Mouse (Mus musculus) mouse trophoblast stem cell (cell line): Measurements from ENCODE around the gene Clca3a1.

ENCODE experiments used
- in situ Hi-C, 2 experiments: fragments of 300-500 bp; cut with MseI, MboI; formaldehyde crosslinking; loops; 2 replicates in 1 of 2; 3 replicates in 1 of 2; pipeline ENCODE4 v1.15.1; 2025

Clca3a1 gene

DNA sequence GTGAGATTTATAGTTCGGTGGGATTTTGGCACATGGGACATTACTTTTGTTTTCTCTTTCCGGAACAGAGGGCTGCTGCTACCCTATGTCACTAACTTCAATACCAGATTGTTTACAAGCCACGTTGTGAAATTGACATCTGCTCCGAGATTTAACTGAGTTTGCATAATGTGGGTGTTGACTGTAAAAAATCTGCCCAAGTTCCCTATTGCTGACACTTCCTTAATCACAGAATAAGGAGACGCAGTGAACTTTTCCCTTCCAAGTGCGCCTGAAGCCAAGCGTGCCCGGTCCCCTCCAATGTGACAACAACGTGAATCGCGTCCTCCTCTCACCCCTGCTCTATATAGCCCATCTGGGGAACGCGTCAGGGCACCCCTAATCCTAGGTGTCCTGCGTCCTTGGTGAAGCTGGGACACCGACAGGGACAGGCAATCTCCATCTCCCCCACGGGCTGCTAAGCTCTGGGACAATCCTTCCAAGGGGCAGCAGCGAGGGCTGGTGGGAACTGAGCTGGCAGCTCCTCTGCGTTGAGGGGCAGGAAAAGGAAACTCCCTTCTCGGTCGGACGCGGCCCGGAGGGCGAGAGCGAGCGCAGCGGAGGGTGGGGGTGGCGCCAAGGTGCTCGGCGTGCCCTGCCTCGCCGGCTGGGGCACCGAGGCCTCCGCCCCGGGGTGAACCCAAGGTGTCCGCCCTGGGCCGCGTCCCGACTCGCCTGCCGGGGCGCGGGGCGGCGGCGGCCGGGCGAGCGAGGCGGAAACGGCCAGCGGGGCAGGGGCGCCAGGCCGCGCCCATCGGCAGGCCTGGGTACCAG lies 41.5 kb downstream of the Clca3a1 start:
- in situ Hi-C loops = no loop called here

GRCm38 (mm10) chr3:144718706-144719087 lies 42.1 kb downstream of the Clca3a1 start:
- in situ Hi-C loops = no loop called here

DNA sequence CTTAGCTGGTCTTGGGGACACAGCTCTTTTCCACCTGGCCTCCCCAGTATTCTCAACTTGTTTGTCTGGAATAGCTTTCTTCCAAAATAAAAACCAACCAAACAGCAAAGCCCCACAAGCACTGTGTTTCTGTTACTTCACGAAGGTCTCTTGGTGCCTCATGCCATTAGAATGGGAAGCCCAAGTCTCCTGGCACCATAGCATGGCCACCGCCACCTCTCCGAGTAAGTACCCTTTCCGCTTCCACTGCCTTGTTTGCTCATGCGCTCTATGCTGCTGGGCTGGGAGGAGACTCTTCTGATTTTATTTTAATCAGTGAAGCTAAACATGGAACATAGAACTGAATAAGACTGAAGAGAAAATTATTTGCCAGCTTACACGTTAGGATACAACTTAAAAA lies 42.9 kb downstream of the Clca3a1 start:
- in situ Hi-C loops = no loop called here

DNA sequence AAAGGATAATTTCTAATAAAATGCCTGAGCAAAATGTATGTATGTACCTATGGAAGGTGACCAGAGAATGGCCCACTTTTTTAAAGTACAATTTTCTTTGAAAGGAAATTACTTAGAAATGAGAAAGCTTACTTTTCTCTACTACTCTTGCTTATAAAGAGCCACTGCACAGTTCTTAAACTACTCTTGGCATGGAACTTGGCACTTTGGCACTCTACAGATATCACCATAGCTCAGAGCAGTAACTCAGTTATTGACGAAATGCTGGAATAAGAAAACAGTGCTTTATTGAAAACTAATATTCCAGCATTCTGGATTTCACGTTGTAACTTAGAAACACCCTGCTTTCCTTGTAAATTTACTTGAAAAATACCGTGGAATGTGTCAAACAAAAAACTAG lies 43.7 kb downstream of the Clca3a1 start:
- in situ Hi-C loops = no loop called here

- in situ Hi-C loops = no loop called here
Measured at GRCm38 (mm10) chr3:144715901-144716300, 44.9 kb downstream of the Clca3a1 start.

GRCm38 (mm10) chr3:144715033-144715432 lies 45.7 kb downstream of the Clca3a1 start:
- in situ Hi-C loops = no loop called here

DNA sequence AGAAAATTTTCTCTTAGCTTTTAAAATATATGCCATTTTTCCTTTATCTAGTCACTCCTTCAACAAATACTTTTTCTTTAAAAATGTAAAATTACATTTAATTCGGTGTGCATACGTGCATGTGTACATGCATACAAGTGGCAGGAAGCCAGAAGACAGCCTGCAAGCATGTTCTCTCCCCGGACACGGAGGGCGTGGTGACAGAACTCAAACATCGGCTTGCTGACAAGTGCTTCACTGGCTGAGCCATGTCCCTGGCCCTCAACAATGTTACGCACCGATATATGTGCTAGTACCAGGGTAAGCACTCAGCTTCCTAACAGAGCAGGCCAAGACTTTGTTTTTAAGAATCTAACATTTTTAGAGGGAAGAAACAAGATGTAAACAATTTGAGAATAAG lies 46.2 kb downstream of the Clca3a1 start:
- in situ Hi-C loops = no loop called here

GRCm38 (mm10) chr3:144714126-144714525 lies 46.7 kb downstream of the Clca3a1 start:
- in situ Hi-C loops = no loop called here

DNA sequence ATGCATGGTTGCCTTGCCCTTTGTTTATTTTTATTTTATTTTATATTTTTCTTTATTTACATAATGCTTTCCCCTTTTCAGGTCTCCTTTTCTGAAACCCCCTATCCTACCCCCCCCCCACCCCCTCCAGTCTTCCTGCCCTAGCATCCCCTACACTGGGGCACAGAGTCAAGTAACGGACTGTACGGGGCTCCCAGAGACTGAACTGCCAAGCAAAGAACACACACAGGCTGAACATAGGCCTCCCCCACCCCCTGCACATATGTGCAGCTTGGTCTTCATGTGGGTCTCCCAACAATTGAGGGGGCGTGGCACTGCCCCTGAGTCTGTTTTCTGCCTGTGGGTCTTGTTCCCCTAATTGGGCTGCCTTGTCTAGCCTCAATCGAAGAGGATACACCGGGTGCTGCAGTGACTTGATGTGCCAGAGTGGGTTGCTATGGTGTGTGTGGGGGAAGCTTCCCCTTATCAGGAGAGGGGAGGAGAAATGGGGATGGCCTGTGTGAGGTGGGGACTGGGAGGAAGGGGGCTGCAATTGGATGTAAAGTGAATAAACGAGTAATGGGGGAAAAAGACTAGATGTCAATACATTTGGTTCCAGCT lies 49.1 kb downstream of the Clca3a1 start:
- in situ Hi-C loops = no loop called here

- in situ Hi-C loops = no loop called here
Measured at GRCm38 (mm10) chr3:144708612-144709011, 52.2 kb downstream of the Clca3a1 start.

DNA sequence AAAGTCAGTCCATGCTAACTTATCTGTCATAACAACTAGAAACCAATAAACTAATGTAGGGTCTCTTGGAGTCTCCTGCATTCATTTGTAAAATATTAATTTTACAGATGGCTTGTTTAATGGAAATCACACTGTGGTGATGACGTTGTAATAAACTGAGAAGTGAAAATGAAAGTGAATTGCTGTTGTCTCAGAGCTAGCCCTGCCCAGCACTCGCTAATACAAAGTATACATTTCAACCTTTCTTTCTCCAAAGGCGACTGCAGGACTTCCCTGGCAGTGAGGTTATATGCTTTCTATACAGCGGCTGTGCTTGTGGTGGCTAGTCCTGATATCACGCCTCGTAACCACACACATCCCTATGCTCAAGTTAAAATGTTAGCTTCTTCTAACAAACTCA lies 56.8 kb downstream of the Clca3a1 start:
- in situ Hi-C loops = no loop called here

- in situ Hi-C loops = no loop called here
Measured at GRCm38 (mm10) chr3:144698790-144699433, 61.9 kb downstream of the Clca3a1 start.

DNA sequence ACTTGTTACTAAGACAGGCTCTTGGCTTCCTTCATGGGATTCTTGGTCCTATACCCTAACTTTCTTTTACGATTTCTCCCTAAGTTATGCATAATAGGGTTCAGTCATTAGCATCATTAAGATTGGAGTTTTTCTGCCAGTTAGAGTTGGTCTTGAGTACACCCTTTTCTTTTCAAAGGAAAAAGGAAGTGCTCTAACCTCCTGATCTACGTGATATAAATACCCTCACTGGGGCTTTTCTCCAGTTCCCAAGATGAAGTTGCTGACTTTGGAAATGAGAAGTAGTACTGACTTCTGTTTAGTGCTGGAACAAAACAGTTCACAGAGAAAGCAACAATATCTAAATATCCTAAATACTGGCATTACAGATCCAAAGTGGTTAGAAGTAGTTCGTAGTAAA lies 62.8 kb downstream of the Clca3a1 start:
- in situ Hi-C loops = no loop called here

DNA sequence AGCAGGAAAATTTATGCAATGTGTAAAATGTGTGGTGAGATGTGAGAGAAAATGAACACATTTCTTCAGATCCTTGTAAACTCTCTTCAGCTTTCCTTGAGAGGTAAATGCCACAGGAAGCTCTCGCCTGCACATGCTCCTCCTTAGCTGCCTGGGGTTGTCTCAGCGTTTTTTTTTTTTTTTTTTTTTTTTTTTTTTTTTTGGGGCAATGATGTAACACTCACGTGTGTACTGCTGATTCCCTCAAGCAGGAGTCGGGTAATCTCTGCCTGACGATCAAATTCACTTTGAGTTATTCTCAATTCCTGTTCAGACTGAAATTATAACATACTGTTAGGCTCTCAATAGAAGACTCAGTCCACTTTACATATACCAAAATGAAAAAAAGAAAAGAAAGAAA lies 63.6 kb downstream of the Clca3a1 start:
- in situ Hi-C loops = no loop called here

DNA sequence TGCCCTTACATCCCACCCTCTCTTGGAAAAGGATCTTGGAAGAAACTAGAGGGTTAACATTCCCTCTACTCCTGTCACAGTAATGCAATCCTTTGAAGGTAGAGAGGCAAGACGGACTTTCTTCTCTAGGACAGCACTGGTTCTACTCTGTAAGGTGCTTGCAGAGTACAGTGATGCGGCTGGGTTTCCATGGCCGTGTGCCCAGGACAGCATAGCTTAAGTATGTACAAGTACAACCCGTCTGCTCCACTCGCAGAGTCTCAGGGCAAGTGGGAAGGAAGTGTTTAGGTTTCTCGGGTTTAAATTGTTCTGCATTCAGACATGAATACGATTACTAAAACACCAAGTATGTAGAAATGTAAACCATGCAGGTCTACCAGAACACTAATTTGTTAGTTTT lies 65.8 kb downstream of the Clca3a1 start:
- in situ Hi-C loops = no loop called here

GRCm38 (mm10) chr3:144694040-144694439 lies 66.7 kb downstream of the Clca3a1 start:
- in situ Hi-C loops = no loop called here

GRCm38 (mm10) chr3:144692052-144692451 lies 68.7 kb downstream of the Clca3a1 start:
- in situ Hi-C loops = no loop called here

GRCm38 (mm10) chr3:144689236-144689635 lies 71.5 kb downstream of the Clca3a1 start:
- in situ Hi-C loops = no loop called here

GRCm38 (mm10) chr3:144688284-144688683 lies 72.5 kb downstream of the Clca3a1 start:
- in situ Hi-C loops = no loop called here

GRCm38 (mm10) chr3:144687618-144688017 lies 73.2 kb downstream of the Clca3a1 start:
- in situ Hi-C loops = no loop called here

- in situ Hi-C loops = no loop called here
Measured at GRCm38 (mm10) chr3:144686146-144686545, 74.6 kb downstream of the Clca3a1 start.

GRCm38 (mm10) chr3:144683136-144683814 lies 77.5 kb downstream of the Clca3a1 start:
- in situ Hi-C loops = no loop called here
